Mouse (Mus musculus): ENCODE data around the gene Gm20388.

DNA sequence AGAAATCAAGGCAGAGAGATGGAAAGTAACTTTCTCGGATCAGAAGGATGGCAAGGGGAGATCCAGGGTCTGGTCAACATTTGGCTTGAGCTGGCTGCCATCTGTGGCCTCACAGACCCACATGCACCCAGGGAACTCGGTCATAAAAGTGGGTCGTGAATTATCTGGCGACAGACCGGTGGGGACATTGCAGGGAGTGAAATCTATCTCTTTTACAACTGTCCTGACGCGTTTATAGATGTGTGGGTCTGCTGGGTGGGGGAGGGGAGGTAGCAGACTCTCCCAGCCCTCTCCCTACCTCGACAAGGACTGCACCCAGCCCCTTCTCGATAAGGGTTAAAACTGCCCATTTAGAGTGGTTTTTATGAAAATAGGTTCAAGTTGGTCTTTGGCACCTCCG lies 1444.2 kb downstream of the Gm20388 start:
- no peak for TF ChIP-seq CTCF (IDR thresholded peaks at IDR 0.05; ENCODE audit: insufficient read depth, low read depth, low read length)
- no peak for TF ChIP-seq POLR2A (IDR thresholded peaks at IDR 0.05; ENCODE audit: insufficient read depth, low read depth, low read length)

Data from olfactory bulb, adult 2 months (tissue).